11 mouse cellular contexts compared by ENCODE assay signal in the genomic region with DNA sequence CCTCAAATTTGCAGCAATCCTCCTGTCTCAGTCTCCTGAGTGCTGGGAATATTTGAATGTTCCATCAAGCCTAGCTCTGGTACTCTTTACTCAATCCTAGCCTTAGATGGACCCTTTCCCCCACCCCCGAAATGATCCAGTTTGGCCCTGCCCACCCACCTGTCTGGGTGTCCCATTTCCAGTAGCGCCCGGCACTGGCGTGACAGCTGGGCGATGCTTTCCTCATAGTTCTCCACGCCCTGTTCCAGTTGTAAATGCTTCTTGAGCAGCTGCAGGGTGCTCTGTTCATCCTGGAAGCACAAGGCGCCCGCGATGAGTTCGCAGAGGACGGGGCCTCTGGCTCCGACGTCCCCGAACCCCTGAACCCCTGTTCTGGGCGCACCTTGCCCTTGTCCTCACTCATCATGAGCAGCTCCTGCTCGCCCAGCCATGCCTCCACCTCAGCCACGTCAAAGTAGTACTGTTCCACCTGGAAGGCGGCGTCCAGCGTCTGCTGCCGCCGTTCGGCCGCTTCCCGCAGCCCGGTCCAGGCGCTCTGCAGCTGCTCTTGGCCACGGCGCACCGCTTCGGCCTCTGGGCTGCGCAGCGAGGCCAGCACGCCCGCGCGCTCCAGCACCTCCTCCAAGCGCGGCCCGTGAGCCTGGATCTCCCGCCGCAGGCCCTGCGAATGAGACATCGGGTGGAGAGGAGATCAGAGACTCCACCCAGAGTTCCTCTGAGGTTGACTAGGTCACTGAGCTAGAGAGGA. TPM values are rescaled to one million over a fixed set of nuclear protein-coding genes. Genes with fewer than 3 reads are reported as not detected.
A peak's percentile ranks its signal among the peaks of the same experiment; 100 is the strongest.
DNase-seq lines count a peak whose midpoint lies in the region; ATAC-seq and TF ChIP-seq lines count a peak whose summit lies in the region.
"Had no signal": no experiment of that assay in that cellular context is flagged by ENCODE, and none has a peak within 500 bp of the region (broad histone marks: within the 10 kb centered on the region; RNA-seq: fewer than 3 reads in every experiment).

No protein-coding gene starts in this region.

- ATAC-seq in kidney, embryonic 14.5 days (ENCODE audit: low FRiP score, low TSS enrichment), result peak; percentile 61; the same call in 1 of the 2 replicates
- peak; percentile 27 for ATAC-seq in embryonic facial prominence, embryonic 15.5 days (ENCODE audit: insufficient number of reproducible peaks, low FRiP score, low TSS enrichment, low read depth)
- ATAC-seq in granulocyte monocyte progenitor cell, adult 5-6 weeks (replicated peaks; ENCODE audit: poor library complexity, severe bottlenecking), result no peak
- ATAC-seq: activated CD4-positive, CD25-positive, alpha-beta regulatory T cell, adult 4 months had no signal

- no peaks in the 10 kb centered on the region for H3K36me3 ChIP-seq in kidney, embryonic 14.5 days (ENCODE audit: control insufficient read depth, insufficient read depth, low read length)
- no peaks in the 10 kb centered on the region for H3K36me3 ChIP-seq in embryonic facial prominence, embryonic 15.5 days
- no peaks in the 10 kb centered on the region for H3K36me3 ChIP-seq in myocyte (ENCODE audit: control insufficient read depth, insufficient read depth)

- peak overlapping the region; percentile 28 for H3K4me3 ChIP-seq in kidney, embryonic 14.5 days (ENCODE audit: low read length)
- peak overlapping the region; percentile 19 for H3K4me3 ChIP-seq in embryonic facial prominence, embryonic 15.5 days (replicated peaks)
- H3K4me3 ChIP-seq in myocyte, result no peak overlapping the region

- H3K4me2 ChIP-seq in kidney, embryonic 14.5 days (replicated peaks; ENCODE audit: low read depth, low read length), result peak overlapping the region; percentile 29; the same call in 1 of the 2 replicates
- H3K4me2 ChIP-seq in embryonic facial prominence, embryonic 15.5 days (replicated peaks), result peak overlapping the region; percentile 38
- H3K4me2 ChIP-seq in myocyte (ENCODE audit: low read depth), result peak overlapping the region; percentile 30

- H3ac ChIP-seq in myocyte (ENCODE audit: control insufficient read depth, insufficient read length), result no peak overlapping the region

- no peaks in the 10 kb centered on the region for H3K4me1 ChIP-seq in kidney, embryonic 14.5 days (ENCODE audit: control insufficient read depth, insufficient read depth, low read length)
- H3K4me1 ChIP-seq in embryonic facial prominence, embryonic 15.5 days, result peaks cover 20% of the 10 kb centered on the region

- no peak for TF ChIP-seq POLR2A in myocyte (IDR thresholded peaks at IDR 0.05; ENCODE audit: insufficient read length, low read depth)

- peaks cover 7% of the 10 kb centered on the region for H3K9me3 ChIP-seq in kidney, embryonic 14.5 days (ENCODE audit: control insufficient read depth, low read length)
- H3K9me3 ChIP-seq in embryonic facial prominence, embryonic 15.5 days (replicated peaks), result no peaks in the 10 kb centered on the region

- no peak overlapping the region for H3K27ac ChIP-seq in kidney, embryonic 14.5 days (ENCODE audit: low read depth, low read length)
- peak overlapping the region; percentile 29; the same call in 1 of the 2 replicates for H3K27ac ChIP-seq in embryonic facial prominence, embryonic 15.5 days (replicated peaks)

- no peaks in the 10 kb centered on the region for H3K79me2 ChIP-seq in myocyte (ENCODE audit: control insufficient read depth, insufficient read depth)

- H3K27me3 ChIP-seq in kidney, embryonic 14.5 days (ENCODE audit: control insufficient read depth, insufficient read depth, low read length), result peaks cover 90% of the 10 kb centered on the region
- H3K27me3 ChIP-seq in embryonic facial prominence, embryonic 15.5 days, result peaks cover 91% of the 10 kb centered on the region
- peaks cover 32% of the 10 kb centered on the region for H3K27me3 ChIP-seq in myocyte (ENCODE audit: control insufficient read depth, insufficient read depth, insufficient read length)

- intact Hi-C loops in left cerebral cortex, postnatal 36 days (cut with DNase I), result no loop called here

- peak overlapping the region; percentile 34; the same call in 1 of the 2 replicates for H3K9ac ChIP-seq in kidney, embryonic 14.5 days (ENCODE audit: low read depth, low read length)
- no peak overlapping the region for H3K9ac ChIP-seq in embryonic facial prominence, embryonic 15.5 days

- 4% methylated on average over 42 of the region's 44 CpGs for WGBS in kidney, embryonic 14.5 days
- 5% methylated on average over 44 of the region's 44 CpGs for WGBS in embryonic facial prominence, embryonic 15.5 days

- peak; percentile 23 for DNase-seq in adrenal gland, postnatal 25 days
- DNase-seq in adrenal gland, adult 18-20 months (ENCODE audit: low spot score in 2 of 2), result no peak
- DNase-seq in kidney, postnatal 10 days, result no peak
- DNase-seq in left cerebral cortex, postnatal 36 days (ENCODE audit: low spot score in 2 of 2), result no peak
- DNase-seq: liver had no signal

TF ChIP-seq in myocyte, 11 proteins besides CTCF, POLR2A, EP300 and RAD21:
- TF ChIP-seq REST (IDR thresholded peaks at IDR 0.05; ENCODE audit: insufficient read depth, insufficient read length), result no peak
- TF ChIP-seq TCF12 (IDR thresholded peaks at IDR 0.05; ENCODE audit: insufficient read depth, poor library complexity, severe bottlenecking), result no peak
- no peak for TF ChIP-seq CEBPB (IDR thresholded peaks at IDR 0.05; ENCODE audit: insufficient read depth, poor library complexity, severe bottlenecking)
- TF ChIP-seq MYOD1 (IDR thresholded peaks at IDR 0.05; ENCODE audit: control insufficient read depth in 1 of 3, insufficient read length in 2 of 3, low read depth in 2 of 3), result peak in 2 of 3 experiments; percentile 76 to 82
- no peak for TF ChIP-seq MAX (IDR thresholded peaks at IDR 0.05; ENCODE audit: low read depth)
- TF ChIP-seq MYOG (IDR thresholded peaks at IDR 0.05; ENCODE audit: control insufficient read depth in 1 of 3, insufficient read depth in 1 of 3, insufficient read length in 2 of 3, low read depth in 2 of 3), result peak in 2 of 3 experiments; percentile 74 to 88
- no peak for TF ChIP-seq E2F4 (IDR thresholded peaks at IDR 0.05; ENCODE audit: insufficient read depth)
- TF ChIP-seq TCF3 (IDR thresholded peaks at IDR 0.05; ENCODE audit: insufficient read length, low read depth), result peak; percentile 25
- no peak for TF ChIP-seq POLR2AphosphoS2 (IDR thresholded peaks at IDR 0.05; ENCODE audit: insufficient read length, low read depth)
- TF ChIP-seq SRF (IDR thresholded peaks at IDR 0.05; ENCODE audit: control insufficient read depth, insufficient read length, low read depth), result no peak
- TF ChIP-seq USF1 (IDR thresholded peaks at IDR 0.05; ENCODE audit: low read depth), result no peak

RNA-seq across cellular contexts. Expression of gene Gm20479, which starts 14.7 kb away (rescaled TPM):
- 0.91 TPM in 1 of 2 replicates, not detected in the other for total RNA-seq in adrenal gland, postnatal 25 days (2021)
- total RNA-seq in adrenal gland, adult 18-20 months (2021), result 1 to 10 TPM in 1 of 2 experiments, not detected in 1; 1.7 TPM
- 1.9 TPM in 1 of 2 replicates, not detected in the other for polyA plus RNA-seq in kidney, embryonic 14.5 days (2014; fragmentation: Nextera tagmentation; extraction: Ambion mirVana)
- 0.35 and 0.43 TPM in 2 replicates for polyA plus RNA-seq in embryonic facial prominence, embryonic 15.5 days (2015; fragmentation: Nextera tagmentation; extraction: Ambion mirVana)
- polyA plus RNA-seq in myocyte (2012; fragmentation: generic; extraction: Trizol), result 0.11 TPM
- total RNA-seq in left cerebral cortex, postnatal 36 days (2021), result not detected
- total RNA-seq in granulocyte monocyte progenitor cell, adult 5-6 weeks (2014; fragmentation: Nextera tagmentation), result not detected in 2 replicates
- 1.5 TPM in 1 of 2 replicates, not detected in the other for total RNA-seq in granulocyte monocyte progenitor cell, adult 5-6 weeks (2017)
- total RNA-seq: neutrophil, adult 5-6 weeks had no signal

RNA-seq across cellular contexts. Expression of gene Shkbp1, which starts 16.1 kb away (rescaled TPM):
- total RNA-seq in adrenal gland, postnatal 25 days (2021), result 23.3 and 28.6 TPM in 2 replicates
- 10 to 100 TPM; 18.3 to 19.4 TPM for total RNA-seq in adrenal gland, adult 18-20 months (2021)
- 38.4 and 41.0 TPM in 2 replicates for polyA plus RNA-seq in kidney, embryonic 14.5 days (2014; fragmentation: Nextera tagmentation; extraction: Ambion mirVana)
- polyA plus RNA-seq in embryonic facial prominence, embryonic 15.5 days (2015; fragmentation: Nextera tagmentation; extraction: Ambion mirVana), result 36.8 and 46.2 TPM in 2 replicates
- 18.4 TPM for polyA plus RNA-seq in myocyte (2012; fragmentation: generic; extraction: Trizol)
- 10 to 100 TPM; 12.4 to 35.7 TPM for total RNA-seq in left cerebral cortex, postnatal 36 days (2021)
- 23.6 and 31.1 TPM in 2 replicates for total RNA-seq in granulocyte monocyte progenitor cell, adult 5-6 weeks (2014; fragmentation: Nextera tagmentation)
- 13.9 and 18.8 TPM in 2 replicates for total RNA-seq in granulocyte monocyte progenitor cell, adult 5-6 weeks (2017)

RNA-seq across cellular contexts. Expression of gene Ltbp4, which starts 34.4 kb away (rescaled TPM):
- 62.9 and 66.6 TPM in 2 replicates for total RNA-seq in adrenal gland, postnatal 25 days (2021)
- 10 to 100 TPM; 88.5 to 90.6 TPM for total RNA-seq in adrenal gland, adult 18-20 months (2021)
- 23.4 and 26.0 TPM in 2 replicates for polyA plus RNA-seq in kidney, embryonic 14.5 days (2014; fragmentation: Nextera tagmentation; extraction: Ambion mirVana)
- 85.5 and 92.3 TPM in 2 replicates for polyA plus RNA-seq in embryonic facial prominence, embryonic 15.5 days (2015; fragmentation: Nextera tagmentation; extraction: Ambion mirVana)
- 32.5 TPM for polyA plus RNA-seq in myocyte (2012; fragmentation: generic; extraction: Trizol)
- 10 to 100 TPM; 36.3 to 50.7 TPM for total RNA-seq in left cerebral cortex, postnatal 36 days (2021)
- not detected in 2 replicates for total RNA-seq in granulocyte monocyte progenitor cell, adult 5-6 weeks (2014; fragmentation: Nextera tagmentation)
- total RNA-seq in granulocyte monocyte progenitor cell, adult 5-6 weeks (2017), result not detected in 2 replicates
- total RNA-seq: neutrophil, adult 5-6 weeks had no signal

Comparison
In these comparisons a context has a peak if more than half of its experiments do, and no peak if none do; other contexts are left out.
1. RNA of gene Ltbp4, which starts 34.4 kb away (total RNA-seq): 88.5 to 90.6 TPM in adrenal gland, adult 18-20 months, 62.9 to 66.6 TPM in adrenal gland, postnatal 25 days and 36.3 to 50.7 TPM in left cerebral cortex, postnatal 36 days; not detected in granulocyte monocyte progenitor cell, adult 5-6 weeks; every median in the first group is over 10 times any median in the second.
2. Peak in every context shown above with its lines, with median percentiles within 50 percentile points of each other: H3K4me2 ChIP-seq.